Mouse (Mus musculus) midbrain, embryonic 14.5 days (tissue): Measurements from ENCODE around the gene Rtn2. TPM values are rescaled to one million over a fixed set of nuclear protein-coding genes. Genes with fewer than 3 reads are reported as not detected.

ENCODE experiments used
- ATAC-seq: fragments of 200-750 bp; cut with Nextera tagmentation; 2 replicates; pipeline ENCODE4 v1.8.0; 2017; ENCODE audit warnings: moderate number of reproducible peaks, moderate library complexity; ENCODE audit not compliant: low FRiP score, low TSS enrichment
- DNase-seq: peaks from one replicate; pipeline ENCODE4 v3.0.0-alpha.2; 2015
- H3K27ac ChIP-seq: fragments of 300-500 bp; sonication (generic); replicated peaks from 2 replicates; pipeline ENCODE4 v1.5.1; 2014; ENCODE audit warnings: mild to moderate bottlenecking, low read depth, low read length, moderate library complexity
- H3K27me3 ChIP-seq: fragments of 300-500 bp; sonication (generic); 2 replicates; pipeline ENCODE4 v1.6.1; 2014; ENCODE audit warnings: low read length, control low read depth, mixed read lengths; ENCODE audit not compliant: control insufficient read depth, insufficient read depth
- H3K36me3 ChIP-seq: fragments of 300-500 bp; sonication (generic); 2 replicates; pipeline ENCODE4 v1.6.1; 2014; ENCODE audit warnings: low read length, control low read depth; ENCODE audit not compliant: control insufficient read depth, insufficient read depth
- H3K4me1 ChIP-seq: fragments of 300-500 bp; sonication (generic); 2 replicates; pipeline ENCODE4 v1.6.1; 2014; ENCODE audit warnings: mild to moderate bottlenecking, antibody characterized with exemption, low read length, control low read depth; ENCODE audit not compliant: control insufficient read depth, insufficient read depth
- H3K4me2 ChIP-seq: fragments of 300-500 bp; sonication (generic); 2 replicates; pipeline ENCODE4 v1.6.1; 2014; ENCODE audit warnings: mild to moderate bottlenecking, low read length, moderate library complexity
- H3K4me3 ChIP-seq: fragments of 300-500 bp; sonication (generic); replicated peaks from 2 replicates; pipeline ENCODE4 v1.5.1; 2014; ENCODE audit warnings: low read depth, low read length
- H3K9ac ChIP-seq: fragments of 300-500 bp; sonication (generic); replicated peaks from 2 replicates; pipeline ENCODE4 v1.6.1; 2014; ENCODE audit warnings: mild to moderate bottlenecking, low read length, moderate library complexity
- H3K9me3 ChIP-seq: fragments of 300-500 bp; sonication (generic); 2 replicates; pipeline ENCODE4 v1.6.1; 2016; ENCODE audit warnings: low read length, control low read depth, mixed read lengths; ENCODE audit not compliant: control insufficient read depth
- WGBS: fragments of 180-500 bp; shearing (Covaris S2); extraction: QIAGEN DNeasy Blood & Tissue Kit; methylation state at CpG from one replicate; pipeline ENCODE4 v1.1.7; 2014; 5-methylcytosine and 5-hydroxymethylcytosine counted together
- polyA plus RNA-seq: library from polyadenylated mRNA; unstranded; fragments of >200 nt; fragmentation: Nextera tagmentation; extraction: Ambion mirVana; gene quantifications from 2 replicates; pipeline ENCODE4 v1.2.1, GENCODE M21; 2014

Rtn2 gene
- polyA plus RNA-seq, 1 experiment from 2014 or later = 100.0 TPM

GRCm38 (mm10) chr7:19306819-19307738 lies 24.7 kb downstream of the Rtn2 start:
- H3K4me3 ChIP-seq = no peak overlapping the region
- WGBS = 70% methylated on average over 25 of the region's 25 CpGs
- DNase-seq = no peak

GRCm38 (mm10) chr7:19307739-19308453 lies 25.5 kb downstream of the Rtn2 start:
- Histone ChIP-seq H3K36me3 (no peaks in the 10 kb centered on the region), H3K4me2 (peak overlapping the region; percentile 88), H3K27ac (peak overlapping the region; percentile 52; the same call in 1 of the 2 replicates), H3K9me3 (no peaks in the 10 kb centered on the region), H3K9ac (peak overlapping the region; percentile 30; the same call in 1 of the 2 replicates), H3K27me3 (peaks cover 43% of the 10 kb centered on the region), H3K4me1 (peaks cover 19% of the 10 kb centered on the region), H3K4me3 (peak overlapping the region; percentile 47)
- WGBS = 4% methylated on average over 18 of the region's 18 CpGs
- DNase-seq (peak; percentile 80), ATAC-seq (peak; percentile 46)

More at GRCm38 (mm10) chr7:19306819-19307738, 24.7 kb downstream of the Rtn2 start:
- Histone ChIP-seq H3K27me3 (peaks cover 51% of the 10 kb centered on the region), H3K4me1 (peaks cover 19% of the 10 kb centered on the region), H3K4me2 (peak overlapping the region; percentile 88), H3K27ac (no peak overlapping the region), H3K36me3 (no peaks in the 10 kb centered on the region), H3K9me3 (no peaks in the 10 kb centered on the region), H3K9ac (no peak overlapping the region)
- no peak for ATAC-seq

- ATAC-seq (peak; percentile 88), DNase-seq (peak; percentile 97)
- peak overlapping the region; percentile 30; the same call in 1 of the 2 replicates for H3K9ac ChIP-seq
- H3K9me3 ChIP-seq = no peaks in the 10 kb centered on the region
- no peaks in the 10 kb centered on the region for H3K36me3 ChIP-seq
- H3K4me2 ChIP-seq = peak overlapping the region; percentile 88
- peaks cover 35% of the 10 kb centered on the region for H3K27me3 ChIP-seq
- H3K4me3 ChIP-seq = peak overlapping the region; percentile 47
- H3K27ac ChIP-seq = peak overlapping the region; percentile 52; the same call in 1 of the 2 replicates
- H3K4me1 ChIP-seq = peaks cover 19% of the 10 kb centered on the region
- WGBS = under 1% methylated on average over 58 of the region's 58 CpGs
Measured at GRCm38 (mm10) chr7:19308454-19309277, 26.2 kb downstream of the Rtn2 start.

- Histone ChIP-seq H3K4me1 (peaks cover 19% of the 10 kb centered on the region), H3K9ac (0 out of 2 replicates have a peak overlapping the region, but pooled peaks have one; percentile 20), H3K27me3 (peaks cover 28% of the 10 kb centered on the region), H3K4me2 (peak overlapping the region; percentile 88), H3K4me3 (peak overlapping the region; percentile 47), H3K27ac (no peak overlapping the region), H3K36me3 (no peaks in the 10 kb centered on the region), H3K9me3 (no peaks in the 10 kb centered on the region)
- no peak for DNase-seq
- WGBS = under 1% methylated on average over 48 of the region's 48 CpGs
- ATAC-seq = no peak
Measured at GRCm38 (mm10) chr7:19309278-19309883, 27.0 kb downstream of the Rtn2 start.

GRCm38 (mm10) chr7:19309884-19310641 lies 27.6 kb downstream of the Rtn2 start, which contains the start of gene Fosb:
Gene Fosb, minus strand, starts transcription at chr7:19310051.
- no peak within 1 kb of the TSS for H3K27ac ChIP-seq
- WGBS = under 1% methylated on average over 49 of the region's 49 CpGs
- no peaks in the 10 kb centered on the region for H3K36me3 ChIP-seq
- H3K4me1 ChIP-seq = peaks cover 19% of the 10 kb centered on the region
- no peaks in the 10 kb centered on the region for H3K9me3 ChIP-seq
- peak within 1 kb of the TSS; percentile 46 for H3K9ac ChIP-seq
- ATAC-seq (peak; percentile 88), DNase-seq (peak; percentile 99)
- peaks cover 21% of the 10 kb centered on the region for H3K27me3 ChIP-seq
- H3K4me3 ChIP-seq = peak within 1 kb of the TSS; percentile 47
- peak within 1 kb of the TSS; percentile 88 for H3K4me2 ChIP-seq

GRCm38 (mm10) chr7:19311991-19312390 lies 29.6 kb downstream of the Rtn2 start:
- H3K9ac ChIP-seq = no peak overlapping the region
- no peak overlapping the region for H3K4me2 ChIP-seq
- ATAC-seq = no peak
- no peaks in the 10 kb centered on the region for H3K36me3 ChIP-seq
- no peaks in the 10 kb centered on the region for H3K9me3 ChIP-seq
- DNase-seq = no peak
- H3K27ac ChIP-seq = no peak overlapping the region
- no peak overlapping the region for H3K4me3 ChIP-seq
- H3K27me3 ChIP-seq = peaks cover 2% of the 10 kb centered on the region
- WGBS = 37% methylated on average over 4 of the region's 4 CpGs
- H3K4me1 ChIP-seq = peaks cover 19% of the 10 kb centered on the region

GRCm38 (mm10) chr7:19314033-19314432 lies 31.6 kb downstream of the Rtn2 start:
- no peaks in the 10 kb centered on the region for H3K27me3 ChIP-seq
- H3K4me2 ChIP-seq = no peak overlapping the region
- H3K9me3 ChIP-seq = no peaks in the 10 kb centered on the region
- H3K4me1 ChIP-seq = peaks cover 12% of the 10 kb centered on the region
- H3K27ac ChIP-seq = no peak overlapping the region
- H3K36me3 ChIP-seq = no peaks in the 10 kb centered on the region
- H3K4me3 ChIP-seq = no peak overlapping the region
- 59% methylated on average over 5 of the region's 5 CpGs for WGBS
- H3K9ac ChIP-seq = no peak overlapping the region
- DNase-seq = no peak
- ATAC-seq = no peak
